Mouse (Mus musculus) forebrain, embryonic 14.5 days (tissue): ENCODE data around the gene Kalrn. TPM values are rescaled to one million over a fixed set of nuclear protein-coding genes. Genes with fewer than 3 reads are reported as not detected.

Experiments used
- polyA plus RNA-seq: library from polyadenylated mRNA; unstranded; fragments of >200 nt; fragmentation: Nextera tagmentation; extraction: Ambion mirVana; gene quantifications from 2 replicates; pipeline ENCODE4 v1.2.1, GENCODE M21; 2014

The Kalrn gene
- polyA plus RNA-seq, 1 experiment from 2014 or later = 19.7 TPM

Other genes with a start within 250 kb of the Kalrn start
- gene Ropn1, start 76.4 kb upstream of the Kalrn start, polyA plus RNA-seq = not detected in 2 replicates
- gene Ccdc14, start 117.1 kb upstream of the Kalrn start, polyA plus RNA-seq = 5.7 and 6.5 TPM in 2 replicates
- gene Mylk, start 171.7 kb upstream of the Kalrn start, polyA plus RNA-seq = 4.2 and 4.6 TPM in 2 replicates